Mouse (Mus musculus) macrophage (primary cell): ENCODE measurements around the gene Filip1l. TPM values are rescaled to one million over a fixed set of nuclear protein-coding genes. Genes with fewer than 3 reads are reported as not detected.
"Not testable (repeated sequence)": the region's sequence is repeated elsewhere in the genome, so short reads cannot be mapped to it uniquely, and the experiment has no call there.

Experiments
- H3K27ac ChIP-seq: fragments of 350-480 bp; formaldehyde crosslinking; 2 replicates; pipeline ENCODE4 v1.9.0; 2021
- H3K36me3 ChIP-seq: fragments of 350-480 bp; formaldehyde crosslinking; 2 replicates; pipeline ENCODE4 v1.9.0; 2021; ENCODE audit errors: inconsistent target
- H3K4me3 ChIP-seq: fragments of 350-480 bp; formaldehyde crosslinking; 2 replicates; pipeline ENCODE4 v1.9.0; 2021; ENCODE audit errors: inconsistent target
- H3K79me2 ChIP-seq: fragments of 350-480 bp; formaldehyde crosslinking; 2 replicates; pipeline ENCODE4 v1.9.0; 2021; ENCODE audit errors: inconsistent target
- WGBS: methylation state at CpG from one replicate; pipeline ENCODE4 v1.1.7; 2026; ENCODE audit warnings: inconsistent platforms; ENCODE audit not compliant: missing documents; 5-methylcytosine and 5-hydroxymethylcytosine counted together
- polyA plus RNA-seq: library from polyadenylated mRNA; stranded (reverse); fragments of 250-400 nt; gene quantifications from 3 replicates; pipeline ENCODE4 v1.2.4, GENCODE M21; 2018; ENCODE audit warnings: inconsistent platforms

The Filip1l gene
- polyA plus RNA-seq, 1 experiment from 2014 or later = 28.1 TPM

DNA sequence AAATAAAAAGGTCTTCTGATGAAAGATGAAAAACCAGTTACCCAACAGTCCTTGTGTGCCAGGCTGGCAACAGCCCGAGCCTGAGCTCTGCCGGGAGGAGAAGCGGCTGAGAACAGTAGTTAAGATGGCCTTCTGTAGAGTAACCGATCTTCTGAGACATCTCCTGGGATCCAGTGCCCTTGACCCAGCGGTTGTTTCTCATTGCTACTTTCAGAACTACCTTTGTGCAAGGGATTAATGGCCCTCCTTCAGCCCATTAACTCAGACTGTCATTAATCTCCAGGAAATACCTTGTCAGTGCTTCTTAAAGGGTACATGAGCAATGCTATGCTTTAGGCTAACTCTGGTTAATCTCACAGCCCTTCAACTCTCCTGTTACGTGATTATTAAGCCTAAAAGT is 13.2 kb downstream of the Filip1l start:
- no peak overlapping the region for H3K4me3 ChIP-seq
- H3K79me2 ChIP-seq = no peaks in the 10 kb centered on the region
- 98% methylated on average over 6 of the region's 6 CpGs for WGBS
- no peaks in the 10 kb centered on the region for H3K36me3 ChIP-seq
- H3K27ac ChIP-seq = no peak overlapping the region

- WGBS = 92% methylated on average over 18 of the region's 18 CpGs
- Histone ChIP-seq H3K79me2 (no peaks in the 10 kb centered on the region), H3K4me3 (no peak overlapping the region), H3K27ac (no peak overlapping the region), H3K36me3 (no peaks in the 10 kb centered on the region)
Observed at GRCm38 (mm10) chr16:57366941-57367694, 14.2 kb downstream of the Filip1l start.

GRCm38 (mm10) chr16:57369846-57370496 is 17.1 kb downstream of the Filip1l start:
- 87% methylated on average over 8 of the region's 8 CpGs for WGBS
- Histone ChIP-seq H3K4me3 (no peak overlapping the region), H3K27ac (no peak overlapping the region), H3K36me3 (no peaks in the 10 kb centered on the region), H3K79me2 (no peaks in the 10 kb centered on the region)

- H3K79me2 ChIP-seq = no peaks in the 10 kb centered on the region
- H3K4me3 ChIP-seq = no peak overlapping the region
- 98% methylated on average over 3 of the region's 3 CpGs for WGBS
- H3K36me3 ChIP-seq = no peaks in the 10 kb centered on the region
- H3K27ac ChIP-seq = no peak overlapping the region
Observed at GRCm38 (mm10) chr16:57372156-57372555, 19.3 kb downstream of the Filip1l start.

DNA sequence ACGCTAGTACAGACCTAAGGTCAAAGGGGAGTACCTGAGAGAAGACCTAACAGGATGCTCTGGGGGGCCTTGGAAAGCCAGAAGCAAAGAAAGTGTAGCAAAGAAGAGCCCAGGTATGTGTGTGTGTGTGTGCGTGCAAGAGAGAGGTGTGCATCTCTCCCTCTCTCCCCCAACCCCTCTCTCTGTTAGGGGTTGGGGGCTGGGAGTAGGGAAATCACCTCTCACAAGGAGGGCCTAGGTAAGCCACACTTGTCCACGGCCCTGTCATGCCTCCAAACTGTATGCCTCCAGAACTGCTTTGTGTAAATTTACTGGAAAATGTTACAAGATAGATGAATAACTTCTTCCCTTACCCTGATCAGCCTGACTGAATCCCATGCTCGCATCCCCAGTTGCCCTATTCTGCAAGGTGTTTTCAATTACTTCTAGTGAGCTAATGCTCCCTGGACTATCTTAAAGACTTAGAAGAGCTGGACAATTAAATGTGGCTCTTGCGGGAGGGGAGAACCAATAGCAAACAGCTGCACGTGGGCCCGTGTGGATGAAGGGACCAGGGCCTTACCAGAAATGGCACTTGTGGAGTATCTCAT is 22.4 kb downstream of the Filip1l start:
- no peaks in the 10 kb centered on the region for H3K79me2 ChIP-seq
- no peak overlapping the region for H3K27ac ChIP-seq
- no peaks in the 10 kb centered on the region for H3K36me3 ChIP-seq
- 96% methylated on average over 6 of the region's 7 CpGs for WGBS
- no peak overlapping the region for H3K4me3 ChIP-seq

GRCm38 (mm10) chr16:57378631-57379330 is 25.9 kb downstream of the Filip1l start:
- H3K79me2 ChIP-seq = no peaks in the 10 kb centered on the region
- H3K27ac ChIP-seq = no peak overlapping the region
- H3K4me3 ChIP-seq = no peak overlapping the region
- WGBS = 68% methylated on average over 9 of the region's 9 CpGs
- H3K36me3 ChIP-seq = no peaks in the 10 kb centered on the region

DNA sequence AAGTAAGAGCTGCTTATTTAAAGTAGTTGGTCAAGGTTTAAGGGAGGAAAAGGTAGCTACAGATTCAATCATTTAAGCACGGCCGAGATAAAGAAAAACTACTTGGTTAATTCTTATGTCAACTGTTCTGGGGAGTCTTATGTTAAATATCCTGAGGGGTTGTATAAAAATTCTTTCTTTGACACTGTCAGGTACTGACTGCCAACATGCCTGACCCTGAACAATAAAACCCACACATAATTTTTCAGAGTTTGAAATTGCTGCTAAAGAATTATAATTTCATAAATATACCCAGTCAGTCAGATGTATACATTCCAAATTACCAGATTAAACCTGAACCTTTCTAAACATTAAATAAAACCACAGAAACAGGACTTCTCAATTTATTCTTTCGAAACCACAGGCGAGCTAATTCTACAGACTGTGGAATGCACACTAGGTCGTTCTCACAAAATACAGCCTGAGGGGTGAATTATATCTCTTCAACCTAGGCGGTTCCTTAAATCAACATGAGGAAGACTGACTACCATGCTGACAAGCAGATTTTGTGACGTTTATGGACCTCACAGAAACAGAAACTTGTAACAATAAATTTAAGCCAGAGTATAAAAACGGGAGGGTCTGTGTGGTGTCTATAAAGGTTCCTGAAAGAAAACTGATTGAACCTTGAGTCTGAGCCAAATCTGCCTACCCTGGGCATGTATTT is 30.5 kb downstream of the Filip1l start:
- Histone ChIP-seq H3K36me3 (no peaks in the 10 kb centered on the region), H3K27ac (no peak overlapping the region), H3K4me3 (no peak overlapping the region), H3K79me2 (no peaks in the 10 kb centered on the region)
- WGBS = 77% methylated on average over 8 of the region's 8 CpGs

DNA sequence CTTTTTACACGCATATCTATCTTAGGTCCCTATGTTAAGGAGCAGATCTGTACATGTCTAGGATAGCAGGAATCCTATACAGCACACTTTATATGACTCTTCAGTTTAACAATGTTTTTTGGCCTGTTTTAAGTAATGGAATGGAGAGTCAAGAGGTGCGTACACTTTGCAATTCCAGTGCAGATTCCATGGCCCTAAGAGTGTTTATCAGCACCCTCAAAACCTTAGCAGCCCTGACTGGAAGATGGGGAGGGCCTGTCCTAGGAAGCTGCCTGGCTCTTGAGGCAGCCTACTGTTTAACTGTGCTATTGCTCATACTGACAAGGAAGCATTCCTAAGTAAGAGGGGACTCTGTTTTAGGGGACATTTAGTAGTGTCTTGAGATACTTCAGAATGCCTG is 31.4 kb downstream of the Filip1l start:
- Histone ChIP-seq H3K4me3 (no peak overlapping the region), H3K36me3 (no peaks in the 10 kb centered on the region), H3K27ac (no peak overlapping the region), H3K79me2 (no peaks in the 10 kb centered on the region)
- 100% methylated on average over 2 of the region's 2 CpGs for WGBS

DNA sequence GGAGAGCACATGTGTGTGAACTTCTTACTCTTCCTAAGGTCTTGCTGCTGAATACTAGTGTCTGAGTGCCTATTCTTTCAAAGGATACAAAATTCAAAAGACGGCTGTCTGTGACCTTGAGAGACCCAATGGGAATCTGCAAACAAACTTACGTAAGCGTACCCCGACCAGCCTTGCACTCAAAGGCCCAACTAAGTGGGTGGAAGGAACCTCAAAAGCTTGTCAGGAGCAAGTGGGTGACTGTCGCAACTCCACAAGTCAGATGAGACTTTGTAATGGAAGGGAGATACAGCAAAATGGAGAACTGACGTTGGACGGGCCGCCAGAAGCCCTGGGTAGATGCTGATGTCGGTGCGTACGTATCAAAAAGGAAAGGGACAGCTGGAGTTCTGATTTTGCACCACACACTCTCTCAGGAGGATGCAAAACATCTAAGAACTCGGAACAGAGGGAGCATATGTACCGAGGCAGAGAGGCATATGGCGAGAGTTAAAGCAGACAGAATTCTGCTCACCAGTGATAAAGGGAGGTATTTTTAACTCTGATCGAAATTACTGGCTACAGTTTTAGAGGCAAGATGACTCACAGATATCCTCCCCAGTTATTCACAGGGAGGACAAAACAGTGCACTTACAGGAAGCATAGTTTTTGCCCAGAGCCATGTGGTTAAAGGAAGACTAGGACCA is 36.8 kb downstream of the Filip1l start:
- Histone ChIP-seq H3K4me3 (no peak overlapping the region), H3K36me3 (no peaks in the 10 kb centered on the region), H3K27ac (peak overlapping the region; percentile 48), H3K79me2 (no peaks in the 10 kb centered on the region)
- whole genome bisulfite sequencing = 79% methylated on average over 15 of the region's 15 CpGs

DNA sequence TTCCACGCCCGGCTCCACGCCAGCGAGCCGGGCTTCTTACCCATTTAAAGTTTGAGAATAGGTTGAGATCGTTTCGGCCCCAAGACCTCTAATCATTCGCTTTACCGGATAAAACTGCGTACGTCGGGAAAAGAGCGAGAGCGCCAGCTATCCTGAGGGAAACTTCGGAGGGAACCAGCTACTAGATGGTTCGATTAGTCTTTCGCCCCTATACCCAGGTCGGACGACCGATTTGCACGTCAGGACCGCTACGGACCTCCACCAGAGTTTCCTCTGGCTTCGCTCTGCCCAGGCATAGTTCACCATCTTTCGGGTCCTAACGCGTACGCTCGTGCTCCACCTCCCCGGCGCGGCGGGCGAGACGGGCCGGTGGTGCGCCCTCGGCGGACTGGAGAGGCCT is 38.3 kb downstream of the Filip1l start:
- WGBS = 24% methylated on average over 21 of the region's 39 CpGs
- H3K4me3 ChIP-seq, H3K79me2 ChIP-seq, H3K27ac ChIP-seq, H3K36me3 ChIP-seq: not testable (repeated sequence)

GRCm38 (mm10) chr16:57392461-57392860 is 39.6 kb downstream of the Filip1l start:
- Histone ChIP-seq H3K36me3 (no peaks in the 10 kb centered on the region), H3K27ac (no peak overlapping the region), H3K4me3 (no peak overlapping the region), H3K79me2 (no peaks in the 10 kb centered on the region)
- 100% methylated on average over 2 of the region's 2 CpGs for WGBS

- 68% methylated on average over 11 of the region's 11 CpGs for WGBS
- Histone ChIP-seq H3K27ac (no peak overlapping the region), H3K4me3 (no peak overlapping the region), H3K36me3 (no peaks in the 10 kb centered on the region), H3K79me2 (no peaks in the 10 kb centered on the region)
Observed at GRCm38 (mm10) chr16:57393161-57393560, 40.3 kb downstream of the Filip1l start.

- Histone ChIP-seq H3K79me2 (no peaks in the 10 kb centered on the region), H3K4me3 (no peak overlapping the region), H3K27ac (no peak overlapping the region), H3K36me3 (no peaks in the 10 kb centered on the region)
- 26% methylated on average over 6 of the region's 6 CpGs for WGBS
Observed at GRCm38 (mm10) chr16:57396249-57396648, 43.4 kb downstream of the Filip1l start.

- Histone ChIP-seq H3K4me3 (no peak overlapping the region), H3K79me2 (no peaks in the 10 kb centered on the region), H3K36me3 (no peaks in the 10 kb centered on the region), H3K27ac (no peak overlapping the region)
- WGBS = 86% methylated on average over 5 of the region's 6 CpGs
Observed at GRCm38 (mm10) chr16:57397845-57398244, 45.0 kb downstream of the Filip1l start.
